Mouse (Mus musculus) ES-Bruce4 (cell line): ENCODE data around the gene Thoc6.

Experiments
- CTCF ChIP-seq: IDR thresholded peaks from one replicate; pipeline ENCODE4 v1.8.1; 2011; ENCODE audit warnings: low read depth, low read length
- EP300 ChIP-seq: IDR thresholded peaks from 2 replicates; pipeline ENCODE4 v1.6.1; 2011; ENCODE audit warnings: low read depth, low read length; ENCODE audit not compliant: insufficient read depth
- POLR2A ChIP-seq: IDR thresholded peaks from one replicate; pipeline ENCODE4 v1.8.1; 2011; ENCODE audit warnings: low read length; ENCODE audit not compliant: insufficient read depth

DNA sequence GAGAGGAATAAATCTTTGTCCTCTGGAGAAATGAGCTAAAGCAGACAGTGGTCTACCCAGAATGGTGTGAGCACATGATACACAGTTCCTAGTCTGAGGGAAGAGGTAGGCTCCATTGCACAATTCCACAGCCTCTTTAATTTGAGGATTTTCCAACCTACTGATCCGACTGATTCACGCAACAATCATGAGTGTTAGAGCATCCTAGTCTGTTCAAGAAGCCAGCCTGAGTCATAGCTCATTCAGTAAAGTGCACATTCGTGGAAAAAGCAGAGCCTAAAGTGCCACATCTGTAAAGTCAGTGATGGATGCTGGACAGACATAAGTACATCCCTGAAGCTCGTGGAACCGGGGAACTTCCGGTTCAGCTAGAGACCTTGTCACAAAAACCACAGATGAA lies 22.3 kb downstream of the Thoc6 start:
- TF ChIP-seq CTCF: no peak
- no peak for TF ChIP-seq POLR2A
- no peak for TF ChIP-seq EP300
